Mouse (Mus musculus): Measurements from ENCODE around the gene Arid3c. TPM values are rescaled to one million over a fixed set of nuclear protein-coding genes. Genes with fewer than 3 reads are reported as not detected.
"Not testable (repeated sequence)": the region's sequence is repeated elsewhere in the genome, so short reads cannot be mapped to it uniquely, and the experiment has no call there.

Gene Arid3c
- polyA plus RNA-seq, 1 experiment from 2014 or later, result not detected

- ATAC-seq (ENCODE audit: insufficient number of reproducible peaks, insufficient read depth, low FRiP score, low read depth); H3K9ac ChIP-seq (ENCODE audit: low read length); H3K4me3 ChIP-seq (ENCODE audit: control insufficient read depth in 1 of 2, insufficient read depth in 1 of 2, low read depth in 1 of 2, low read length in 2 of 2); H3K9me3 ChIP-seq (ENCODE audit: control insufficient read depth, low read length); H3K36me3 ChIP-seq (ENCODE audit: control insufficient read depth, insufficient read depth, low read length); H3K4me2 ChIP-seq (ENCODE audit: low read length); H3K27ac ChIP-seq (replicated peaks in 1 of 2; ENCODE audit: control insufficient read depth in 1 of 2, insufficient read depth in 1 of 2, low read depth in 2 of 2, low read length in 2 of 2): not testable (repeated sequence)
- Histone ChIP-seq H3K27me3 (ENCODE audit: control insufficient read depth, insufficient read depth, low read length) (peaks cover 11% of the 10 kb centered on the region), H3K4me1 (ENCODE audit: control insufficient read depth in 2 of 2, insufficient read depth in 2 of 2, low read length in 2 of 2) (peaks cover 8 to 14% of the 10 kb centered on the region in 2 experiments)
- 72% methylated on average over 2 of the region's 2 CpGs for WGBS
These were observed 28.7 kb downstream of the Arid3c start for GRCm38 (mm10) chr4:41702226-41702625.

- H3K4me1 ChIP-seq (ENCODE audit: control insufficient read depth in 2 of 2, insufficient read depth in 2 of 2, low read length in 2 of 2); H3K4me3 ChIP-seq (ENCODE audit: control insufficient read depth in 1 of 2, insufficient read depth in 1 of 2, low read depth in 1 of 2, low read length in 2 of 2); H3K36me3 ChIP-seq (ENCODE audit: control insufficient read depth, insufficient read depth, low read length); H3K4me2 ChIP-seq (ENCODE audit: low read length); ATAC-seq (ENCODE audit: insufficient number of reproducible peaks, insufficient read depth, low FRiP score, low read depth); H3K9ac ChIP-seq (ENCODE audit: low read length); H3K27ac ChIP-seq (replicated peaks in 1 of 2; ENCODE audit: control insufficient read depth in 1 of 2, insufficient read depth in 1 of 2, low read depth in 2 of 2, low read length in 2 of 2); H3K9me3 ChIP-seq (ENCODE audit: control insufficient read depth, low read length); H3K27me3 ChIP-seq (ENCODE audit: control insufficient read depth, insufficient read depth, low read length): not testable (repeated sequence)
- 87% methylated on average over 2 of the region's 8 CpGs for WGBS
These were observed 30.7 kb downstream of the Arid3c start for GRCm38 (mm10) chr4:41700224-41700623.

GRCm38 (mm10) chr4:41699783-41700182 lies 31.2 kb downstream of the Arid3c start, which contains the start of gene Il11ra1:
Il11ra1 (plus strand) TSS chr4:41699989.
- WGBS, result 71% methylated on average over 9 of the region's 10 CpGs
- H3K9ac ChIP-seq (ENCODE audit: low read length); H3K27ac ChIP-seq (replicated peaks in 1 of 2; ENCODE audit: control insufficient read depth in 1 of 2, insufficient read depth in 1 of 2, low read depth in 2 of 2, low read length in 2 of 2); H3K4me3 ChIP-seq (ENCODE audit: control insufficient read depth in 1 of 2, insufficient read depth in 1 of 2, low read depth in 1 of 2, low read length in 2 of 2); H3K36me3 ChIP-seq (ENCODE audit: control insufficient read depth, insufficient read depth, low read length); ATAC-seq (ENCODE audit: insufficient number of reproducible peaks, insufficient read depth, low FRiP score, low read depth); H3K27me3 ChIP-seq (ENCODE audit: control insufficient read depth, insufficient read depth, low read length); H3K9me3 ChIP-seq (ENCODE audit: control insufficient read depth, low read length); H3K4me2 ChIP-seq (ENCODE audit: low read length); H3K4me1 ChIP-seq (ENCODE audit: control insufficient read depth in 2 of 2, insufficient read depth in 2 of 2, low read length in 2 of 2): not testable (repeated sequence)

- WGBS, result 6% methylated on average over 18 of the region's 32 CpGs
- H3K27ac ChIP-seq (replicated peaks in 1 of 2; ENCODE audit: control insufficient read depth in 1 of 2, insufficient read depth in 1 of 2, low read depth in 2 of 2, low read length in 2 of 2); H3K9me3 ChIP-seq (ENCODE audit: control insufficient read depth, low read length); H3K4me3 ChIP-seq (ENCODE audit: control insufficient read depth in 1 of 2, insufficient read depth in 1 of 2, low read depth in 1 of 2, low read length in 2 of 2); H3K36me3 ChIP-seq (ENCODE audit: control insufficient read depth, insufficient read depth, low read length); H3K27me3 ChIP-seq (ENCODE audit: control insufficient read depth, insufficient read depth, low read length); H3K4me1 ChIP-seq (ENCODE audit: control insufficient read depth in 2 of 2, insufficient read depth in 2 of 2, low read length in 2 of 2); ATAC-seq (ENCODE audit: insufficient number of reproducible peaks, insufficient read depth, low FRiP score, low read depth); H3K9ac ChIP-seq (ENCODE audit: low read length): not testable (repeated sequence)
- peak overlapping the region; percentile 23; the same call in 1 of the 2 replicates for H3K4me2 ChIP-seq (ENCODE audit: low read length)
These were observed 32.4 kb downstream of the Arid3c start for GRCm38 (mm10) chr4:41698421-41699016.

- WGBS, result 11% methylated on average over 29 of the region's 40 CpGs
- H3K27ac ChIP-seq (replicated peaks in 1 of 2; ENCODE audit: control insufficient read depth in 1 of 2, insufficient read depth in 1 of 2, low read depth in 2 of 2, low read length in 2 of 2); H3K27me3 ChIP-seq (ENCODE audit: control insufficient read depth, insufficient read depth, low read length); H3K4me1 ChIP-seq (ENCODE audit: control insufficient read depth in 2 of 2, insufficient read depth in 2 of 2, low read length in 2 of 2); H3K9me3 ChIP-seq (ENCODE audit: control insufficient read depth, low read length); H3K36me3 ChIP-seq (ENCODE audit: control insufficient read depth, insufficient read depth, low read length); ATAC-seq (ENCODE audit: insufficient number of reproducible peaks, insufficient read depth, low FRiP score, low read depth); H3K9ac ChIP-seq (ENCODE audit: low read length): not testable (repeated sequence)
- peak within 1 kb of the TSS in 1 of 2 experiments; percentile 9; a peak in 1 of 4 replicates for H3K4me3 ChIP-seq (ENCODE audit: control insufficient read depth in 1 of 2, insufficient read depth in 1 of 2, low read depth in 1 of 2, low read length in 2 of 2)
- H3K4me2 ChIP-seq (ENCODE audit: low read length), result peak within 1 kb of the TSS; percentile 37
These were observed 33.8 kb downstream of the Arid3c start, which contains the start of gene Cntfr for GRCm38 (mm10) chr4:41696930-41697841. Cntfr (minus strand) TSS chr4:41697089.

GRCm38 (mm10) chr4:41696452-41696851 lies 34.5 kb downstream of the Arid3c start:
- not testable (repeated sequence) for ATAC-seq (ENCODE audit: insufficient number of reproducible peaks, insufficient read depth, low FRiP score, low read depth)

GRCm38 (mm10) chr4:41695800-41696199 lies 35.1 kb downstream of the Arid3c start:
- not testable (repeated sequence) for H3K4me3 ChIP-seq (ENCODE audit: control insufficient read depth in 1 of 2, insufficient read depth in 1 of 2, low read depth in 1 of 2, low read length in 2 of 2); H3K9ac ChIP-seq (ENCODE audit: low read length); H3K27ac ChIP-seq (replicated peaks in 1 of 2; ENCODE audit: control insufficient read depth in 1 of 2, insufficient read depth in 1 of 2, low read depth in 2 of 2, low read length in 2 of 2); H3K27me3 ChIP-seq (ENCODE audit: control insufficient read depth, insufficient read depth, low read length); H3K4me1 ChIP-seq (ENCODE audit: control insufficient read depth in 2 of 2, insufficient read depth in 2 of 2, low read length in 2 of 2); ATAC-seq (ENCODE audit: insufficient number of reproducible peaks, insufficient read depth, low FRiP score, low read depth); H3K9me3 ChIP-seq (ENCODE audit: control insufficient read depth, low read length); H3K36me3 ChIP-seq (ENCODE audit: control insufficient read depth, insufficient read depth, low read length)
- WGBS, result 8% methylated on average over 14 of the region's 38 CpGs
- H3K4me2 ChIP-seq (ENCODE audit: low read length), result peak overlapping the region; percentile 37

More at GRCm38 (mm10) chr4:41696452-41696851, 34.5 kb downstream of the Arid3c start:
- H3K9ac ChIP-seq (ENCODE audit: low read length); H3K4me1 ChIP-seq (ENCODE audit: control insufficient read depth in 2 of 2, insufficient read depth in 2 of 2, low read length in 2 of 2); H3K36me3 ChIP-seq (ENCODE audit: control insufficient read depth, insufficient read depth, low read length); H3K9me3 ChIP-seq (ENCODE audit: control insufficient read depth, low read length); H3K27me3 ChIP-seq (ENCODE audit: control insufficient read depth, insufficient read depth, low read length); H3K27ac ChIP-seq (replicated peaks in 1 of 2; ENCODE audit: control insufficient read depth in 1 of 2, insufficient read depth in 1 of 2, low read depth in 2 of 2, low read length in 2 of 2); H3K4me3 ChIP-seq (ENCODE audit: control insufficient read depth in 1 of 2, insufficient read depth in 1 of 2, low read depth in 1 of 2, low read length in 2 of 2): not testable (repeated sequence)
- WGBS, result 11% methylated on average over 10 of the region's 15 CpGs
- H3K4me2 ChIP-seq (ENCODE audit: low read length), result peak overlapping the region; percentile 37

Data from heart, embryonic 14.5 days (tissue).